Mouse (Mus musculus): ENCODE data around the gene Nell2. TPM values are rescaled to one million over a fixed set of nuclear protein-coding genes. Genes with fewer than 3 reads are reported as not detected.

Gene Nell2
- polyA plus RNA-seq (2014; fragmentation: Nextera tagmentation; extraction: Ambion mirVana): 133 and 155 TPM in 2 replicates

GRCm38 (mm10) chr15:95527948-95528861, at the start of gene Nell2:
TSS of gene Nell2 (minus strand) at chr15:95528559.
- H3K4me2 ChIP-seq (ENCODE audit: low read depth): peak within 1 kb of the TSS; percentile 48
- 0 out of 2 replicates have a peak, but pooled peaks cover 3% of the 10 kb centered on the region for H3K27me3 ChIP-seq (ENCODE audit: control insufficient read depth, insufficient read depth, low read length)
- no peaks in the 10 kb centered on the region for H3K36me3 ChIP-seq (ENCODE audit: control insufficient read depth, insufficient read depth, low read length)
- no peaks in the 10 kb centered on the region for H3K9me3 ChIP-seq (ENCODE audit: control insufficient read depth, low read length)
- ATAC-seq (ENCODE audit: insufficient read depth, low FRiP score, low TSS enrichment): peak; percentile 80
- under 1% methylated on average over 82 of the region's 95 CpGs for WGBS
- H3K9ac ChIP-seq (ENCODE audit: low read length): peak within 1 kb of the TSS; percentile 87
- peak within 1 kb of the TSS; percentile 83 for H3K27ac ChIP-seq (ENCODE audit: low read depth, low read length)
- H3K4me3 ChIP-seq (ENCODE audit: low read depth, low read length): peak within 1 kb of the TSS; percentile 76
- peak; percentile 84 for DNase-seq (ENCODE audit: low spot score)
- 0 out of 2 replicates have a peak, but pooled peaks cover 2% of the 10 kb centered on the region for H3K4me1 ChIP-seq (ENCODE audit: control insufficient read depth, insufficient read depth, low read length)

- Histone ChIP-seq H3K27me3 (ENCODE audit: control insufficient read depth, insufficient read depth, low read length) (no peaks in the 10 kb centered on the region; the same call in 1 of the 2 replicates), H3K9ac (ENCODE audit: low read length) (no peak overlapping the region), H3K27ac (ENCODE audit: low read depth, low read length) (no peak overlapping the region), H3K4me3 (ENCODE audit: low read depth, low read length) (no peak overlapping the region), H3K4me2 (ENCODE audit: low read depth) (no peak overlapping the region), H3K36me3 (ENCODE audit: control insufficient read depth, insufficient read depth, low read length) (no peaks in the 10 kb centered on the region), H3K4me1 (ENCODE audit: control insufficient read depth, insufficient read depth, low read length) (no peaks in the 10 kb centered on the region), H3K9me3 (ENCODE audit: control insufficient read depth, low read length) (no peaks in the 10 kb centered on the region)
- WGBS: 18% methylated on average over 5 of the region's 5 CpGs
- DNase-seq (ENCODE audit: low spot score): peak; percentile 67
- ATAC-seq (ENCODE audit: insufficient read depth, low FRiP score, low TSS enrichment): peak; percentile 67; the same call in 1 of the 2 replicates
Observed at GRCm38 (mm10) chr15:95574661-95575060, 46.3 kb upstream of the Nell2 start.

- H3K9ac ChIP-seq (ENCODE audit: low read length): no peak overlapping the region
- no peak overlapping the region for H3K4me2 ChIP-seq (ENCODE audit: low read depth)
- no peak overlapping the region for H3K4me3 ChIP-seq (ENCODE audit: low read depth, low read length)
- H3K36me3 ChIP-seq (ENCODE audit: control insufficient read depth, insufficient read depth, low read length): no peaks in the 10 kb centered on the region
- H3K27me3 ChIP-seq (ENCODE audit: control insufficient read depth, insufficient read depth, low read length): no peaks in the 10 kb centered on the region
- no peaks in the 10 kb centered on the region for H3K4me1 ChIP-seq (ENCODE audit: control insufficient read depth, insufficient read depth, low read length)
- H3K27ac ChIP-seq (ENCODE audit: low read depth, low read length): no peak overlapping the region
- DNase-seq (ENCODE audit: low spot score) (no peak), ATAC-seq (ENCODE audit: insufficient read depth, low FRiP score, low TSS enrichment) (no peak)
- H3K9me3 ChIP-seq (ENCODE audit: control insufficient read depth, low read length): no peaks in the 10 kb centered on the region
- WGBS: 88% methylated on average over 6 of the region's 6 CpGs
Observed at GRCm38 (mm10) chr15:95569606-95570005, 41.2 kb upstream of the Nell2 start.

- no peaks in the 10 kb centered on the region for H3K27me3 ChIP-seq (ENCODE audit: control insufficient read depth, insufficient read depth, low read length)
Observed at GRCm38 (mm10) chr15:95565160-95565559, 36.8 kb upstream of the Nell2 start.

GRCm38 (mm10) chr15:95561303-95561702, 32.9 kb upstream of the Nell2 start:
- Histone ChIP-seq H3K9me3 (ENCODE audit: control insufficient read depth, low read length) (no peaks in the 10 kb centered on the region), H3K27me3 (ENCODE audit: control insufficient read depth, insufficient read depth, low read length) (no peaks in the 10 kb centered on the region), H3K4me2 (ENCODE audit: low read depth) (no peak overlapping the region), H3K4me1 (ENCODE audit: control insufficient read depth, insufficient read depth, low read length) (no peaks in the 10 kb centered on the region), H3K4me3 (ENCODE audit: low read depth, low read length) (no peak overlapping the region), H3K36me3 (ENCODE audit: control insufficient read depth, insufficient read depth, low read length) (no peaks in the 10 kb centered on the region), H3K27ac (ENCODE audit: low read depth, low read length) (no peak overlapping the region), H3K9ac (ENCODE audit: low read length) (no peak overlapping the region)
- 88% methylated on average over 5 of the region's 5 CpGs for WGBS
- DNase-seq (ENCODE audit: low spot score): no peak
- ATAC-seq (ENCODE audit: insufficient read depth, low FRiP score, low TSS enrichment): no peak

More at GRCm38 (mm10) chr15:95565160-95565559, 36.8 kb upstream of the Nell2 start:
- H3K4me1 ChIP-seq (ENCODE audit: control insufficient read depth, insufficient read depth, low read length): no peaks in the 10 kb centered on the region
- WGBS: 90% methylated on average over 2 of the region's 2 CpGs
- no peak overlapping the region for H3K4me3 ChIP-seq (ENCODE audit: low read depth, low read length)
- no peaks in the 10 kb centered on the region for H3K9me3 ChIP-seq (ENCODE audit: control insufficient read depth, low read length)
- no peaks in the 10 kb centered on the region for H3K36me3 ChIP-seq (ENCODE audit: control insufficient read depth, insufficient read depth, low read length)
- H3K27ac ChIP-seq (ENCODE audit: low read depth, low read length): no peak overlapping the region
- DNase-seq (ENCODE audit: low spot score): no peak
- no peak overlapping the region for H3K9ac ChIP-seq (ENCODE audit: low read length)
- no peak for ATAC-seq (ENCODE audit: insufficient read depth, low FRiP score, low TSS enrichment)
- no peak overlapping the region for H3K4me2 ChIP-seq (ENCODE audit: low read depth)

GRCm38 (mm10) chr15:95550011-95550410, 21.7 kb upstream of the Nell2 start:
- no peak overlapping the region for H3K4me3 ChIP-seq (ENCODE audit: low read depth, low read length)
- no peaks in the 10 kb centered on the region for H3K9me3 ChIP-seq (ENCODE audit: control insufficient read depth, low read length)
- no peaks in the 10 kb centered on the region for H3K36me3 ChIP-seq (ENCODE audit: control insufficient read depth, insufficient read depth, low read length)
- DNase-seq (ENCODE audit: low spot score) (no peak), ATAC-seq (ENCODE audit: insufficient read depth, low FRiP score, low TSS enrichment) (no peak)
- WGBS: 91% methylated on average over 5 of the region's 5 CpGs
- H3K9ac ChIP-seq (ENCODE audit: low read length): no peak overlapping the region
- H3K27me3 ChIP-seq (ENCODE audit: control insufficient read depth, insufficient read depth, low read length): no peaks in the 10 kb centered on the region
- H3K4me2 ChIP-seq (ENCODE audit: low read depth): no peak overlapping the region
- H3K4me1 ChIP-seq (ENCODE audit: control insufficient read depth, insufficient read depth, low read length): no peaks in the 10 kb centered on the region
- no peak overlapping the region for H3K27ac ChIP-seq (ENCODE audit: low read depth, low read length)

GRCm38 (mm10) chr15:95542632-95543031, 14.3 kb upstream of the Nell2 start:
- no peak overlapping the region for H3K4me3 ChIP-seq (ENCODE audit: low read depth, low read length)
- DNase-seq (ENCODE audit: low spot score): no peak
- no peak overlapping the region for H3K4me2 ChIP-seq (ENCODE audit: low read depth)
- no peak overlapping the region for H3K9ac ChIP-seq (ENCODE audit: low read length)
- 81% methylated on average over 6 of the region's 6 CpGs for WGBS
- H3K27me3 ChIP-seq (ENCODE audit: control insufficient read depth, insufficient read depth, low read length): no peaks in the 10 kb centered on the region
- no peaks in the 10 kb centered on the region for H3K36me3 ChIP-seq (ENCODE audit: control insufficient read depth, insufficient read depth, low read length)
- ATAC-seq (ENCODE audit: insufficient read depth, low FRiP score, low TSS enrichment): no peak
- H3K27ac ChIP-seq (ENCODE audit: low read depth, low read length): no peak overlapping the region
- H3K9me3 ChIP-seq (ENCODE audit: control insufficient read depth, low read length): no peaks in the 10 kb centered on the region
- no peaks in the 10 kb centered on the region for H3K4me1 ChIP-seq (ENCODE audit: control insufficient read depth, insufficient read depth, low read length)

- Histone ChIP-seq H3K4me1 (ENCODE audit: control insufficient read depth, insufficient read depth, low read length) (no peaks in the 10 kb centered on the region), H3K4me2 (ENCODE audit: low read depth) (no peak overlapping the region), H3K4me3 (ENCODE audit: low read depth, low read length) (no peak overlapping the region), H3K9me3 (ENCODE audit: control insufficient read depth, low read length) (no peaks in the 10 kb centered on the region), H3K27me3 (ENCODE audit: control insufficient read depth, insufficient read depth, low read length) (no peaks in the 10 kb centered on the region), H3K36me3 (ENCODE audit: control insufficient read depth, insufficient read depth, low read length) (no peaks in the 10 kb centered on the region), H3K27ac (ENCODE audit: low read depth, low read length) (no peak overlapping the region), H3K9ac (ENCODE audit: low read length) (no peak overlapping the region)
- DNase-seq (ENCODE audit: low spot score) (no peak), ATAC-seq (ENCODE audit: insufficient read depth, low FRiP score, low TSS enrichment) (no peak)
- WGBS: 90% methylated on average over 4 of the region's 4 CpGs
Observed at GRCm38 (mm10) chr15:95536724-95537123, 8.4 kb upstream of the Nell2 start.

- H3K4me3 ChIP-seq (ENCODE audit: low read depth, low read length): no peak overlapping the region
- H3K27ac ChIP-seq (ENCODE audit: low read depth, low read length): no peak overlapping the region
- WGBS: 86% methylated on average over 4 of the region's 4 CpGs
- DNase-seq (ENCODE audit: low spot score) (no peak), ATAC-seq (ENCODE audit: insufficient read depth, low FRiP score, low TSS enrichment) (no peak)
- no peaks in the 10 kb centered on the region for H3K4me1 ChIP-seq (ENCODE audit: control insufficient read depth, insufficient read depth, low read length)
- no peaks in the 10 kb centered on the region for H3K27me3 ChIP-seq (ENCODE audit: control insufficient read depth, insufficient read depth, low read length)
- no peaks in the 10 kb centered on the region for H3K36me3 ChIP-seq (ENCODE audit: control insufficient read depth, insufficient read depth, low read length)
- H3K9me3 ChIP-seq (ENCODE audit: control insufficient read depth, low read length): no peaks in the 10 kb centered on the region
- no peak overlapping the region for H3K4me2 ChIP-seq (ENCODE audit: low read depth)
- no peak overlapping the region for H3K9ac ChIP-seq (ENCODE audit: low read length)
Observed at GRCm38 (mm10) chr15:95536230-95536629, 7.9 kb upstream of the Nell2 start.

All from neural tube, embryonic 11.5 days (tissue).